Mouse (Mus musculus) hindbrain, postnatal 0 days (tissue): ENCODE data around the gene Cux2. TPM values are rescaled to one million over a fixed set of nuclear protein-coding genes. Genes with fewer than 3 reads are reported as not detected.

Experiments
- ATAC-seq: fragments of 200-750 bp; cut with Nextera tagmentation; 2 replicates; pipeline ENCODE4 v1.8.0; 2017; ENCODE audit warnings: mild to moderate bottlenecking, moderate TSS enrichment, moderate library complexity
- DNase-seq: peaks from one replicate; pipeline ENCODE4 v3.0.0-alpha.2; 2015; ENCODE audit warnings: low spot score
- H3K27ac ChIP-seq: fragments of 300-500 bp; sonication (generic); 2 replicates; pipeline ENCODE4 v1.5.1; 2014; ENCODE audit warnings: mild to moderate bottlenecking
- H3K27me3 ChIP-seq: fragments of 300-500 bp; sonication (generic); 2 replicates; pipeline ENCODE4 v1.6.1; 2014; ENCODE audit warnings: low read length, mixed read lengths; ENCODE audit not compliant: insufficient read depth
- H3K36me3 ChIP-seq: fragments of 300-500 bp; sonication (generic); 2 replicates; pipeline ENCODE4 v1.6.1; 2014; ENCODE audit warnings: low read length, mixed read lengths; ENCODE audit not compliant: insufficient read depth
- H3K4me1 ChIP-seq: fragments of 300-500 bp; sonication (generic); 2 replicates; pipeline ENCODE4 v1.6.1; 2014; ENCODE audit warnings: antibody characterized with exemption, low read length, mixed read lengths; ENCODE audit not compliant: insufficient read depth
- H3K4me2 ChIP-seq: fragments of 300-500 bp; sonication (generic); 2 replicates; pipeline ENCODE4 v1.6.1; 2014; ENCODE audit warnings: low read depth, mild to moderate bottlenecking, low read length, moderate library complexity, mixed read lengths
- H3K4me3 ChIP-seq: fragments of 300-500 bp; sonication (generic); 2 replicates; pipeline ENCODE4 v1.5.1; 2014; ENCODE audit warnings: low read length
- H3K9ac ChIP-seq: fragments of 300-500 bp; sonication (generic); replicated peaks from 2 replicates; pipeline ENCODE4 v1.6.1; 2014; ENCODE audit warnings: mild to moderate bottlenecking, low read length, moderate library complexity, mixed read lengths
- H3K9me3 ChIP-seq: fragments of 300-500 bp; sonication (generic); 2 replicates; pipeline ENCODE4 v1.6.1; 2016; ENCODE audit warnings: low read length, mixed read lengths
- CTCF ChIP-seq: IDR thresholded peaks from 2 replicates; pipeline ENCODE4 v1.5.1; 2016; ENCODE audit warnings: antibody characterized with exemption, control low read depth, low read depth
- WGBS: fragments of 180-500 bp; shearing (Covaris S2); extraction: QIAGEN DNeasy Blood & Tissue Kit; methylation state at CpG from one replicate; pipeline ENCODE4 v1.1.7; 2014; 5-methylcytosine and 5-hydroxymethylcytosine counted together
- polyA plus RNA-seq: library from polyadenylated mRNA; unstranded; fragments of >200 nt; fragmentation: Nextera tagmentation; extraction: Ambion mirVana; gene quantifications from 2 replicates; pipeline ENCODE4 v1.2.1, GENCODE M21; 2015
- total RNA-seq: library from RNA; depleted of rRNA; stranded (reverse); fragments of >200 nt; gene quantifications from 2 replicates; pipeline ENCODE4 v1.2.3, GENCODE M21; 2014

The Cux2 gene
- total and polyA plus RNA-seq, 2 experiments from 2014 or later: 15.2 to 35.4 TPM

DNA sequence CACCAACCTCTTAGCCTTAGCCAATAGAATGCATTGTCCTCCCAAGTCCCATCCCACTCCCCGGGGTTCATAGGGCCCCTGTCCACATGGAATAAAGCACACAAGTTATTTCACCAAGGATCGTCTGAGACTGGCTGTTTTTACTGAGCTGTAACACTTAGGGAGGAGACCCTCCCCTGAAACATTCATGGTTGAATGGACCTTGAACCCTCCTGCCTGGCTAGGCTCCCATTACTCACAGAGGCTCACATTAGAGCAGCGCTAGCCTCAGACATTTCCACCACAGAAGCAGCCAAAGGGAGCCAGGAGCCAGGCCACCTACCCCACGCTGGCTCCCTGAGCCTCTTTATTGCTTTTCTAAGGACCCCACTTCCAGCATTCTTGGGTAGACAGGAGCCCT is 27.3 kb upstream of the Cux2 start:
- no peak for ATAC-seq
- WGBS: 58% methylated on average over 4 of the region's 4 CpGs
- DNase-seq: no peak
- Histone ChIP-seq H3K4me2 (no peak overlapping the region), H3K9me3 (no peaks in the 10 kb centered on the region), H3K36me3 (no peaks in the 10 kb centered on the region), H3K4me3 (no peak overlapping the region), H3K27ac (no peak overlapping the region), H3K4me1 (no peaks in the 10 kb centered on the region), H3K27me3 (no peaks in the 10 kb centered on the region), H3K9ac (no peak overlapping the region)
- no peak for TF ChIP-seq CTCF

DNA sequence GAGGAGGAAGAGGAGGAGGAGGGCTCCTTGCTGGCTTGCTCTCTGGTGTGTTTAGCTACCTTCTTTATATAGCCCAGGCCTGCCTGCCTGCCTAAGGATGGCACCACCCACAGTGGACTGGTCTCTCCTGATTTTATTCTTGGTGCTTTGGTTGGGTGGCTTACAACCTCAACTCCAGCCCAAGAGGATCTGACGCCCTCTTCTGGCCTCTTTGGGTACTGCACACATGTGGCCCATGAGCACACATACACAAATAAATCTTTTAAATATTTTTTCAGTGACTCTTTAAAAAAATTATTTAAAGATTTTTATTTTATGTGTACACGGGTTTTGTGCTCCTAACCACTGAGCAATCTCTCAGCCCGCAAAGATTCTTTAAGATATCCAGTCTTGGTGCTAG is 25.8 kb upstream of the Cux2 start:
- WGBS: 62% methylated on average over 3 of the region's 3 CpGs
- Histone ChIP-seq H3K27ac (no peak overlapping the region), H3K4me2 (no peak overlapping the region), H3K9me3 (no peaks in the 10 kb centered on the region), H3K36me3 (no peaks in the 10 kb centered on the region), H3K9ac (no peak overlapping the region), H3K4me3 (no peak overlapping the region), H3K27me3 (no peaks in the 10 kb centered on the region), H3K4me1 (no peaks in the 10 kb centered on the region)
- no peak for DNase-seq
- ATAC-seq: no peak
- TF ChIP-seq CTCF: peak; percentile 42; the same call in 1 of the 2 replicates

DNA sequence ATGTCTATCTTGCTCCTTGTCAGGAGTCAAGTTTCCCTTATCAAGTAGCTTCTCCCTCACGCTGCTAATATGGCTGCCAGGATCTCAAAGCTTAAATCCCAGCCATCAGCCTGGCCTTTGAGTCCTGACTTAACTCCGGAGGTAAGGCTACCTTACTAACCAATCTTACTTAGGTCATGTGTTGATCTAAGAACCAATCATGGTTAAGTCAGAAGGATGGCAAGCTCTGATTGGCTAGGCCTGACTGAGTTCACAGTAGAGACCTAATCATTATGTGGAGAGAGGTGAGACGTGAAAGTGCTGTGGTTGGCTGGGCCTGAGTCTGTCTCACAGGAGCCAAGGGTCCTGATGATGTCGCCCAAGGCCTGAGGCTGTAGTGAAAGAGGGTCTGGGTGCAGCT is 22.1 kb upstream of the Cux2 start:
- DNase-seq (no peak), ATAC-seq (no peak)
- TF ChIP-seq CTCF: no peak
- Histone ChIP-seq H3K4me3 (no peak overlapping the region), H3K9me3 (no peaks in the 10 kb centered on the region), H3K4me2 (no peak overlapping the region), H3K27ac (no peak overlapping the region), H3K36me3 (no peaks in the 10 kb centered on the region), H3K9ac (no peak overlapping the region), H3K27me3 (no peaks in the 10 kb centered on the region), H3K4me1 (no peaks in the 10 kb centered on the region)
- WGBS: 74% methylated on average over 4 of the region's 4 CpGs

DNA sequence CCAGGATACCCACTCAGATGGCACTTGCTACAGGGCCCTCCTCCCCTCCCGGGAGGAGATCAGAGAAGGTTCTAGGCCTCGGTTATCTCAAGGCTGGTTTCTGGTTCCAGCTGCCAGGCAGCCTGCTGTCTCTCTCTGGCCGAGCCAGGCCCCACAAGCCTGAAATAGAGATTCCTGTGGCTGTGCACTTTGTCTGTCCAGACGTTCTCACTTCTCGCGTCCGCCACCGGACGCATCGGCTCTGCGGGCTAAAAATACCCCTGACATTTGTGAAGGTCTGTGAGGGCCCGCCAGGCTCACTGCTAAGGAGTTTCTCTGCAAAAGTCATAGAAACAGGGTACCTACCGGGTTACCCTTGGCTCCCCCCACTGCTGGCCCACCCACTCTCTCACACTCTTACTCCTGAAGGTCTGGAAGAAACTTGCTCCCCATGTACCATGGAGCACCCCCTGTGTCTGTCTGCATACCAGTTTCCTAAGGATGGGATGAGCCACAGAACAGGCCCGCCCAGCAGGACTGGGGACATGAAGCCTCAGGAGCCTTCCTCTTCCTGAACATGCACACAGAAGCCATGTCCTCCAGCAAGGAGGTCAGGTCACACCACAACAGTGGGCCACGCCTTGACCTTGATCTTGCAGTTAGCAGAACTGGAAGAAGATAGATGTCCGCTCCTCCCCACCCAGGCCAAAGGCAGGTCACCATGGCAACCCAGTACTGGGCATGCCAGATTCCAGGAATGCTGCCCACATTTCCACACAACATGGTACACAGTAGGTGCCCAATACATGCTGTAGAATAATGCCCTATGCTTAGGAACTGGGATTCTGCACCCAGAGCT is 21.3 kb upstream of the Cux2 start:
- Histone ChIP-seq H3K27me3 (no peaks in the 10 kb centered on the region), H3K36me3 (no peaks in the 10 kb centered on the region), H3K27ac (no peak overlapping the region), H3K4me3 (no peak overlapping the region), H3K9me3 (no peaks in the 10 kb centered on the region), H3K4me2 (no peak overlapping the region), H3K4me1 (no peaks in the 10 kb centered on the region), H3K9ac (no peak overlapping the region)
- 74% methylated on average over 16 of the region's 16 CpGs for WGBS
- DNase-seq: no peak
- ATAC-seq: no peak
- no peak for TF ChIP-seq CTCF

DNA sequence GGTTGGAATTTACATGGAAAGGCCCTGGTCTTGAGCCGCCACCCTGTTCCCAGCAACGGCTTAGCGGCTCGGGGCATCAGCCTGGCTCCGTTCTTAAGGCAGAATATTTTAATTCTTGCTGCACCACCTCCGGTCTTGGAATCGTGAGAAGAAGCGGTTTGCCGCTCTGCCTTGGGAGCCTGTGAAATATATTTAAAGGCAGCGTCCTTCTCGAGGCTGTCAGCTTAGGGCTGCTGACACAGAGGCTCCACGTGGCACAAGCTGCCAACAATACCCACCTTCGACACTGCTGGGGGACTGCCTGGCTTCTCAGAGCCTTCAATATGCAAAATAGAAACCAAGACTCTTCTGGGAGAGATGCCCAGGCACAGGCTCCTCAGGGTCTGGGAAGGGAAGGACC is 18.7 kb upstream of the Cux2 start:
- Histone ChIP-seq H3K4me1 (no peaks in the 10 kb centered on the region), H3K9ac (no peak overlapping the region), H3K27me3 (no peaks in the 10 kb centered on the region), H3K36me3 (no peaks in the 10 kb centered on the region), H3K9me3 (no peaks in the 10 kb centered on the region), H3K4me2 (no peak overlapping the region), H3K4me3 (no peak overlapping the region), H3K27ac (no peak overlapping the region)
- TF ChIP-seq CTCF: no peak
- 62% methylated on average over 13 of the region's 13 CpGs for WGBS
- ATAC-seq: no peak
- DNase-seq: no peak

DNA sequence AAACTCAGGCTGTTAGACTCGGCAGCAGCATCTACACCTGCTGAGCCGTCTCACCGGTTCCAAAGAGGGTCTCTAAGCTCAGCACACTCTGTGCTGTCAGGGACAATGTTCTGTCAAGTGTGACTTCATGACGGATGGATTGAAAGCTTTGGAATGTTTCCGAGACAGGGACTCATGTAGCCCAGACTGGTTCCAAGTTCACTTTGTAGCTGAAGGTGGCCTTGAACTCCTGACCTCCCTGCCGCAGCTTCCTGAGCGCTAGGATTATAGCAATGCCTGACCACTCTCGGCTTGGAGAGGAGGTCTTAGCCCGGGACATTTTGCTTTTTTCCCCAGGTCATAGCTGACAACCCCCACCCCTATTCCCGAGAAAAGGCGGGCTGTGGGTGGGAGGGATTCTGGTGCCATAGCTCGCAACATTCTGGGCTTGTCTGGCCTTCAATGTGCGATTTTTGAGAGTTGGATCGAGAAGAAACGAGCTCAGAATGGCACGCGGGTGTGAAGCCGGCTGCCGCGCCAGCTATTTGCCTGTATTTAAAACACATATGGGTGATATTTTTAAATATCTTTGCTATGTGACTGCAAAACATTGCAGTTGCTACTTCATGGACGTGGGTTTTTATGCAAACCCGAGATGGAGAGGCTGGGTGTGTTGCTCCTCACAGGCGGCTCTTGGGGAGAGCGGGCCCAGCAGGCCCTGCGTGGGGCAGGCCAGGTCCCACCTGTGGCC is 13.5 kb upstream of the Cux2 start:
- H3K36me3 ChIP-seq: no peaks in the 10 kb centered on the region
- WGBS: 71% methylated on average over 25 of the region's 25 CpGs
- no peak overlapping the region for H3K4me3 ChIP-seq
- H3K4me2 ChIP-seq: no peak overlapping the region
- ATAC-seq (no peak), DNase-seq (no peak)
- no peak for TF ChIP-seq CTCF
- H3K27ac ChIP-seq: no peak overlapping the region
- H3K4me1 ChIP-seq: no peaks in the 10 kb centered on the region
- H3K9ac ChIP-seq: no peak overlapping the region
- H3K27me3 ChIP-seq: no peaks in the 10 kb centered on the region
- no peaks in the 10 kb centered on the region for H3K9me3 ChIP-seq

DNA sequence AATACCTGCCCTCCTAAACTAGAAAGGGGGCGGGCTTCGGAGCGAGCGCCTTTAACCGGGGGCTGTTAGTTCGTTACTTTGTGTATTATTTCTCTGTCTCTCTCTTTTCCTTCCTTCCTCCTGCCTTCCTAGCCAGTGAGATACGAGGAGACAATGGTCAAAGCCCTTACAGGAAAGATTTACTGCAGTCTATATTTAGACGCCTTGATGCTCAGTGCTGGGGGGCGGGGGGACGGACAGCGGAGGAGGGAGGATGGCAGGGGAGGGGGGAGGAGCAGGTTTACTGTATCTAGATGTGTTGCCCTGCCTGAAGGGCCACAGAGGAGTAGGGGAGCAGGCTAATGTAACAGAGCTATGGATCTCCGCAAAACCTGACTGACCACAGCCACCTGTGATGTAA is 12.6 kb upstream of the Cux2 start:
- Histone ChIP-seq H3K9me3 (no peaks in the 10 kb centered on the region), H3K27me3 (no peaks in the 10 kb centered on the region), H3K9ac (no peak overlapping the region), H3K4me2 (peak overlapping the region; percentile 16; the same call in 1 of the 2 replicates), H3K27ac (no peak overlapping the region), H3K4me1 (no peaks in the 10 kb centered on the region), H3K4me3 (no peak overlapping the region), H3K36me3 (no peaks in the 10 kb centered on the region)
- 0 out of 2 replicates have a peak, but pooled peaks have one; percentile 22 for ATAC-seq
- no peak for DNase-seq
- WGBS: 28% methylated on average over 12 of the region's 12 CpGs
- no peak for TF ChIP-seq CTCF
